Mouse (Mus musculus) heart, postnatal 0 days (tissue): ENCODE data around the gene Gas8.

Experiments used
- CTCF ChIP-seq: IDR thresholded peaks from 2 replicates; pipeline ENCODE4 v1.5.1; 2016; ENCODE audit warnings: antibody characterized with exemption, control low read depth, low read depth
- EP300 ChIP-seq: IDR thresholded peaks from 2 replicates; pipeline ENCODE4 v1.6.1; 2016; ENCODE audit warnings: antibody characterized with exemption, low read depth

GRCm38 (mm10) chr8:123498963-123499362, 19.7 kb upstream of the Gas8 start:
- no peak for TF ChIP-seq EP300
- TF ChIP-seq CTCF = no peak
